Mouse (Mus musculus) brain, embryonic 14.5 days (tissue): Measurements from ENCODE around the gene Cfl1. TPM values are rescaled to one million over a fixed set of nuclear protein-coding genes. Genes with fewer than 3 reads are reported as not detected.

Experiments used
- DNase-seq: peaks from one replicate; pipeline ENCODE4 v3.0.0-alpha.2; 2011; ENCODE audit warnings: low read depth
- CTCF ChIP-seq: fragments of 200-500 bp; IDR thresholded peaks from 2 replicates; pipeline ENCODE4 v1.5.1; 2012; ENCODE audit warnings: inconsistent platforms, mild to moderate bottlenecking, moderate library complexity, borderline replicate concordance; ENCODE audit not compliant: insufficient read depth, insufficient read length; ENCODE audit errors: extremely low read depth
- POLR2A ChIP-seq: fragments of 200-500 bp; IDR thresholded peaks from 2 replicates; pipeline ENCODE4 v1.6.1; 2012; ENCODE audit warnings: mild to moderate bottlenecking, inconsistent platforms, borderline replicate concordance; ENCODE audit not compliant: poor library complexity, insufficient read depth, insufficient read length, severe bottlenecking; ENCODE audit errors: extremely low read depth
- polyA plus RNA-seq: library from polyadenylated mRNA; depleted of rRNA; stranded (reverse); fragments of >200 nt; gene quantifications from 2 replicates; pipeline ENCODE4 v1.2.3, GENCODE M21; 2012; rRNA removed

The Cfl1 gene
- polyA plus RNA-seq: 1,637 and 1,665 TPM in 2 replicates

- peak; percentile 99 for DNase-seq
- TF ChIP-seq POLR2A: peak; percentile 89
- no peak for TF ChIP-seq CTCF
Measured at GRCm38 (mm10) chr19:5490313-5490897, at the start of gene Cfl1. Cfl1 (plus strand) TSS chr19:5490455.

- no peak for TF ChIP-seq POLR2A
- no peak for TF ChIP-seq CTCF
- no peak for DNase-seq
Measured at GRCm38 (mm10) chr19:5444371-5444908, 45.8 kb upstream of the Cfl1 start.

- TF ChIP-seq CTCF: no peak
- TF ChIP-seq POLR2A: no peak
- DNase-seq: no peak
Measured at GRCm38 (mm10) chr19:5444954-5445353, 45.3 kb upstream of the Cfl1 start.

GRCm38 (mm10) chr19:5445747-5446146, 44.5 kb upstream of the Cfl1 start:
- no peak for DNase-seq
- no peak for TF ChIP-seq CTCF
- TF ChIP-seq POLR2A: no peak

- peak; percentile 78 for DNase-seq
- TF ChIP-seq CTCF (no peak), POLR2A (no peak)
Measured at GRCm38 (mm10) chr19:5447515-5448353, 42.5 kb upstream of the Cfl1 start, which contains the start of gene Fosl1. Fosl1 (plus strand) TSS chr19:5447547.

GRCm38 (mm10) chr19:5448354-5449150, 41.7 kb upstream of the Cfl1 start:
- DNase-seq: no peak
- TF ChIP-seq CTCF (no peak), POLR2A (no peak)

GRCm38 (mm10) chr19:5449673-5450072, 40.6 kb upstream of the Cfl1 start:
- no peak for DNase-seq
- no peak for TF ChIP-seq POLR2A

GRCm38 (mm10) chr19:5451766-5452165, 38.5 kb upstream of the Cfl1 start:
- no peak for DNase-seq

GRCm38 (mm10) chr19:5455037-5455436, 35.2 kb upstream of the Cfl1 start:
- TF ChIP-seq POLR2A (no peak), CTCF (no peak)
- DNase-seq: no peak

More at GRCm38 (mm10) chr19:5451766-5452165, 38.5 kb upstream of the Cfl1 start:
- TF ChIP-seq POLR2A (no peak), CTCF (no peak)

GRCm38 (mm10) chr19:5455568-5455967, 34.7 kb upstream of the Cfl1 start:
- DNase-seq: peak; percentile 19
- no peak for TF ChIP-seq POLR2A
- no peak for TF ChIP-seq CTCF

- peak; percentile 16 for DNase-seq
- TF ChIP-seq CTCF (no peak), POLR2A (no peak)
Measured at GRCm38 (mm10) chr19:5456241-5456921, 33.9 kb upstream of the Cfl1 start.
